Mouse (Mus musculus) subcutaneous adipose tissue, adult 2 months (tissue): ENCODE measurements around the gene Kcnf1. TPM values are rescaled to one million over a fixed set of nuclear protein-coding genes. Genes with fewer than 3 reads are reported as not detected.

ENCODE experiments used
- polyA plus RNA-seq: library from polyadenylated mRNA; depleted of rRNA; stranded (reverse); fragments of >200 nt; gene quantifications from 2 replicates; pipeline ENCODE4 v1.2.3, GENCODE M21; 2012; ENCODE audit warnings: low replicate concordance; rRNA removed

Kcnf1 gene
- 0.01 and 2.2 TPM in 2 replicates for polyA plus RNA-seq

DNA sequence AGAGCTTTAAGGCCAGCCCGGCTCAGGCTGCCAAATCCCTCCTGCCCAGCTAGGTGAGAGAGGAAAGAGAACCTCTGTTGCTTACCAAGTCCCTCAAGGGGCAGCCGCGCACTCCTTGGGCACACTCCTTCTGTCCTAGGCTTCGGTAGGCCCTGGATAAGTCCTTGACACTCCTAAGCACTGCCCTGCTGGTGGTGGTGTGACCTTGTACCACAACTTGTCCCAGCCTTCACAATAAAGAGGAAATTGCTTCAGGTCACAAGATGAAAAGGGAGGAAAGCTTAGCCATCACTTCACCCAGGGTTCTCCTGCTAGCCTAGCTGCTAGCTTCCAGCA, at the start of gene Kcnf1:
TSS of gene Kcnf1 (minus strand) at position 132 of the 336 bp plus-strand sequence.

Other genes starting within 250 kb of the Kcnf1 start
- gene Pqlc3, start 176.5 kb downstream of the Kcnf1 start, polyA plus RNA-seq = 62.9 and 93.3 TPM in 2 replicates
- gene 2410004P03Rik, start 165.2 kb downstream of the Kcnf1 start, polyA plus RNA-seq = 0.42 and 0.51 TPM in 2 replicates
- 54.4 and 101 TPM in 2 replicates for gene Pdia6, start 89.7 kb upstream of the Kcnf1 start, polyA plus RNA-seq
- 0.84 and 2.1 TPM in 2 replicates for gene Atp6v1c2, start 152.5 kb upstream of the Kcnf1 start, polyA plus RNA-seq
- gene Nol10, start 171.6 kb upstream of the Kcnf1 start, polyA plus RNA-seq = 3.8 and 7.1 TPM in 2 replicates